Mouse (Mus musculus) limb, embryonic 10.5 days (tissue): Measurements from ENCODE around the gene Cryzl2. TPM values are rescaled to one million over a fixed set of nuclear protein-coding genes. Genes with fewer than 3 reads are reported as not detected.

Source experiments
- DNase-seq: peaks from one replicate; pipeline ENCODE4 v3.0.0-alpha.2; 2017; ENCODE audit warnings: low spot score
- H3K27ac ChIP-seq: fragments of 300-500 bp; sonication (generic); 2 replicates; pipeline ENCODE4 v1.5.1; 2016; ENCODE audit warnings: mild to moderate bottlenecking
- H3K27me3 ChIP-seq: fragments of 300-500 bp; sonication (generic); 2 replicates; pipeline ENCODE4 v1.6.1; 2016; ENCODE audit warnings: low read depth, mild to moderate bottlenecking; ENCODE audit not compliant: poor library complexity, severe bottlenecking
- H3K36me3 ChIP-seq: fragments of 300-500 bp; sonication (generic); 2 replicates; pipeline ENCODE4 v1.6.1; 2016; ENCODE audit warnings: mild to moderate bottlenecking, moderate library complexity
- H3K4me1 ChIP-seq: fragments of 300-500 bp; sonication (generic); 2 replicates; pipeline ENCODE4 v1.6.1; 2016
- H3K4me3 ChIP-seq: fragments of 300-500 bp; sonication (generic); 2 replicates; pipeline ENCODE4 v1.5.1; 2016; ENCODE audit warnings: mild to moderate bottlenecking, moderate library complexity
- H3K9me3 ChIP-seq: fragments of 300-500 bp; sonication (generic); replicated peaks from 2 replicates; pipeline ENCODE4 v1.6.1; 2016; ENCODE audit warnings: mild to moderate bottlenecking
- WGBS: fragments of 180-500 bp; shearing (Covaris S2); methylation state at CpG from one replicate; pipeline ENCODE4 v1.1.7; 2016; 5-methylcytosine and 5-hydroxymethylcytosine counted together
- polyA plus RNA-seq: library from polyadenylated mRNA; unstranded; fragments of >200 nt; fragmentation: Nextera tagmentation; extraction: Ambion mirVana; gene quantifications from 2 replicates; pipeline ENCODE4 v1.2.1, GENCODE M21; 2016

Gene Cryzl2
- polyA plus RNA-seq, 1 experiment from 2014 or later: 7.6 TPM

- no peak for DNase-seq
- Histone ChIP-seq H3K4me3 (no peak overlapping the region), H3K27ac (no peak overlapping the region), H3K36me3 (no peaks in the 10 kb centered on the region), H3K9me3 (no peaks in the 10 kb centered on the region), H3K4me1 (peaks cover 67% of the 10 kb centered on the region), H3K27me3 (peaks cover 25% of the 10 kb centered on the region)
- WGBS: 66% methylated on average over 7 of the region's 7 CpGs
These were observed 12.1 kb upstream of the Cryzl2 start for GRCm38 (mm10) chr1:157446325-157446724.

GRCm38 (mm10) chr1:157447142-157447541 lies 11.2 kb upstream of the Cryzl2 start:
- 90% methylated on average over 4 of the region's 4 CpGs for WGBS
- no peak overlapping the region for H3K27ac ChIP-seq
- peaks cover 25% of the 10 kb centered on the region for H3K27me3 ChIP-seq
- no peaks in the 10 kb centered on the region for H3K9me3 ChIP-seq
- peaks cover 67% of the 10 kb centered on the region for H3K4me1 ChIP-seq
- no peak overlapping the region for H3K4me3 ChIP-seq
- no peaks in the 10 kb centered on the region for H3K36me3 ChIP-seq
- DNase-seq: no peak

GRCm38 (mm10) chr1:157448164-157448804 lies 10.1 kb upstream of the Cryzl2 start:
- no peak overlapping the region for H3K4me3 ChIP-seq
- no peaks in the 10 kb centered on the region for H3K9me3 ChIP-seq
- peaks cover 72% of the 10 kb centered on the region for H3K4me1 ChIP-seq
- WGBS: 33% methylated on average over 7 of the region's 7 CpGs
- no peaks in the 10 kb centered on the region for H3K36me3 ChIP-seq
- peak overlapping the region; percentile 36; the same call in 1 of the 2 replicates for H3K27ac ChIP-seq
- peaks cover 25% of the 10 kb centered on the region for H3K27me3 ChIP-seq
- DNase-seq: no peak

GRCm38 (mm10) chr1:157448805-157449188 lies 9.6 kb upstream of the Cryzl2 start:
- Histone ChIP-seq H3K36me3 (no peaks in the 10 kb centered on the region), H3K9me3 (no peaks in the 10 kb centered on the region), H3K4me3 (no peak overlapping the region), H3K27ac (0 out of 2 replicates have a peak overlapping the region, but pooled peaks have one; percentile 36), H3K27me3 (peaks cover 25% of the 10 kb centered on the region), H3K4me1 (peaks cover 69% of the 10 kb centered on the region)
- no peak for DNase-seq
- 64% methylated on average over 5 of the region's 5 CpGs for WGBS

- peak overlapping the region; percentile 39 for H3K4me3 ChIP-seq
- no peaks in the 10 kb centered on the region for H3K9me3 ChIP-seq
- peaks cover 25% of the 10 kb centered on the region for H3K27me3 ChIP-seq
- peak; percentile 38 for DNase-seq
- 7% methylated on average over 10 of the region's 10 CpGs for WGBS
- peak overlapping the region; percentile 61 for H3K27ac ChIP-seq
- H3K4me1 ChIP-seq: peaks cover 62% of the 10 kb centered on the region
- no peaks in the 10 kb centered on the region for H3K36me3 ChIP-seq
These were observed 8.8 kb upstream of the Cryzl2 start for GRCm38 (mm10) chr1:157449532-157449931.

- Histone ChIP-seq H3K4me3 (peak overlapping the region; percentile 39), H3K9me3 (no peaks in the 10 kb centered on the region), H3K27me3 (peaks cover 25% of the 10 kb centered on the region), H3K36me3 (no peaks in the 10 kb centered on the region), H3K27ac (peak overlapping the region; percentile 61), H3K4me1 (peaks cover 57% of the 10 kb centered on the region)
- DNase-seq: peak; percentile 47
- 4% methylated on average over 21 of the region's 21 CpGs for WGBS
These were observed 8.3 kb upstream of the Cryzl2 start for GRCm38 (mm10) chr1:157449981-157450636.

GRCm38 (mm10) chr1:157452284-157452683 lies 6.1 kb upstream of the Cryzl2 start:
- WGBS: 89% methylated on average over 3 of the region's 3 CpGs
- Histone ChIP-seq H3K4me3 (no peak overlapping the region), H3K27ac (no peak overlapping the region), H3K36me3 (no peaks in the 10 kb centered on the region), H3K27me3 (peaks cover 17% of the 10 kb centered on the region), H3K4me1 (peaks cover 48% of the 10 kb centered on the region), H3K9me3 (no peaks in the 10 kb centered on the region)
- no peak for DNase-seq

- Histone ChIP-seq H3K27ac (peak overlapping the region; percentile 68), H3K4me3 (no peak overlapping the region), H3K27me3 (peaks cover 17% of the 10 kb centered on the region), H3K4me1 (peaks cover 42% of the 10 kb centered on the region), H3K9me3 (no peaks in the 10 kb centered on the region), H3K36me3 (no peaks in the 10 kb centered on the region)
- DNase-seq: no peak
- WGBS: 64% methylated on average over 5 of the region's 5 CpGs
These were observed 5.4 kb upstream of the Cryzl2 start for GRCm38 (mm10) chr1:157452759-157453549.

GRCm38 (mm10) chr1:157454876-157455275 lies 3.5 kb upstream of the Cryzl2 start:
- Histone ChIP-seq H3K9me3 (no peaks in the 10 kb centered on the region), H3K4me1 (peaks cover 36% of the 10 kb centered on the region), H3K27ac (no peak overlapping the region), H3K27me3 (peaks cover 9% of the 10 kb centered on the region; the same call in 1 of the 2 replicates), H3K4me3 (no peak overlapping the region), H3K36me3 (no peaks in the 10 kb centered on the region)
- 86% methylated on average over 6 of the region's 6 CpGs for whole genome bisulfite sequencing
- DNase-seq: no peak

- 85% methylated on average over 3 of the region's 3 CpGs for WGBS
- Histone ChIP-seq H3K4me1 (peaks cover 18% of the 10 kb centered on the region), H3K27me3 (no peaks in the 10 kb centered on the region), H3K36me3 (no peaks in the 10 kb centered on the region), H3K27ac (no peak overlapping the region), H3K9me3 (no peaks in the 10 kb centered on the region), H3K4me3 (no peak overlapping the region)
- no peak for DNase-seq
These were observed 588 bp upstream of the Cryzl2 start for GRCm38 (mm10) chr1:157457789-157458188.

GRCm38 (mm10) chr1:157459904-157460303 lies 1.5 kb downstream of the Cryzl2 start:
- Histone ChIP-seq H3K4me3 (no peak overlapping the region), H3K4me1 (peaks cover 10% of the 10 kb centered on the region), H3K27ac (no peak overlapping the region), H3K27me3 (no peaks in the 10 kb centered on the region), H3K9me3 (no peaks in the 10 kb centered on the region), H3K36me3 (no peaks in the 10 kb centered on the region)
- DNase-seq: no peak
- 90% methylated on average over 5 of the region's 5 CpGs for WGBS

- Histone ChIP-seq H3K4me1 (peaks cover 10% of the 10 kb centered on the region), H3K36me3 (no peaks in the 10 kb centered on the region), H3K4me3 (no peak overlapping the region), H3K27ac (no peak overlapping the region), H3K27me3 (no peaks in the 10 kb centered on the region), H3K9me3 (no peaks in the 10 kb centered on the region)
- DNase-seq: no peak
- WGBS: 94% methylated on average over 5 of the region's 5 CpGs
These were observed 2.9 kb downstream of the Cryzl2 start for GRCm38 (mm10) chr1:157461276-157461675.

- H3K36me3 ChIP-seq: no peaks in the 10 kb centered on the region
- 55% methylated on average over 3 of the region's 3 CpGs for WGBS
- DNase-seq: no peak
- no peaks in the 10 kb centered on the region for H3K9me3 ChIP-seq
- H3K27me3 ChIP-seq: no peaks in the 10 kb centered on the region
- H3K4me1 ChIP-seq: peaks cover 10% of the 10 kb centered on the region
- no peak overlapping the region for H3K27ac ChIP-seq
- H3K4me3 ChIP-seq: no peak overlapping the region
These were observed 4.0 kb downstream of the Cryzl2 start for GRCm38 (mm10) chr1:157462336-157462735.
